Mouse (Mus musculus) B cell, adult 2 months (primary cell): ENCODE measurements around the gene Nod2.
A peak's percentile ranks its signal among the peaks of the same experiment; 100 is the strongest.

ENCODE experiments used
- DNase-seq, 2 experiments: peaks; one replicate each; pipeline ENCODE4 v3.0.0; 2022

Gene Nod2

GRCm38 (mm10) chr8:88633343-88633765 is 13.8 kb upstream of the Nod2 start:
- peak; percentile 70 to 71 for DNase-seq

GRCm38 (mm10) chr8:88635474-88636397 is 11.4 kb upstream of the Nod2 start, which contains the start of gene Snx20:
Snx20 (minus strand) TSS chr8:88636128.
- DNase-seq: peak; percentile 78 to 80

GRCm38 (mm10) chr8:88637092-88638000 is 9.8 kb upstream of the Nod2 start:
- peak; percentile 87 to 89 for DNase-seq

- no peak for DNase-seq
Observed at GRCm38 (mm10) chr8:88638908-88639307, 8.2 kb upstream of the Nod2 start.

- DNase-seq: no peak
Observed at GRCm38 (mm10) chr8:88642734-88643564, 4.2 kb upstream of the Nod2 start.

GRCm38 (mm10) chr8:88648322-88648721 is 1.2 kb downstream of the Nod2 start:
- DNase-seq: no peak

GRCm38 (mm10) chr8:88650016-88650708 is 3.0 kb downstream of the Nod2 start:
- peak; percentile 49 to 50 for DNase-seq

- peak in 1 of 2 experiments; percentile 21 for DNase-seq
Observed at GRCm38 (mm10) chr8:88651122-88651521, 4.0 kb downstream of the Nod2 start.

GRCm38 (mm10) chr8:88655334-88655733 is 8.2 kb downstream of the Nod2 start:
- DNase-seq: no peak

- no peak for DNase-seq
Observed at GRCm38 (mm10) chr8:88659873-88660272, 12.8 kb downstream of the Nod2 start.

- DNase-seq: peak; percentile 79 to 84
Observed at GRCm38 (mm10) chr8:88662401-88662821, 15.3 kb downstream of the Nod2 start.

- no peak for DNase-seq
Observed at GRCm38 (mm10) chr8:88664121-88664520, 17.0 kb downstream of the Nod2 start.

- DNase-seq: no peak
Observed at GRCm38 (mm10) chr8:88664947-88665346, 17.8 kb downstream of the Nod2 start.

- DNase-seq: peak; percentile 69 to 78
Observed at GRCm38 (mm10) chr8:88666435-88666834, 19.3 kb downstream of the Nod2 start.

GRCm38 (mm10) chr8:88668400-88669086 is 21.4 kb downstream of the Nod2 start:
- peak; percentile 80 to 84 for DNase-seq

- DNase-seq: no peak
Observed at GRCm38 (mm10) chr8:88670782-88671181, 23.7 kb downstream of the Nod2 start.

GRCm38 (mm10) chr8:88671575-88671974 is 24.5 kb downstream of the Nod2 start:
- no peak for DNase-seq

GRCm38 (mm10) chr8:88673859-88674258 is 26.7 kb downstream of the Nod2 start:
- DNase-seq: no peak

- no peak for DNase-seq
Observed at GRCm38 (mm10) chr8:88675372-88676165, 28.5 kb downstream of the Nod2 start.

GRCm38 (mm10) chr8:88677071-88677470 is 30.0 kb downstream of the Nod2 start:
- no peak for DNase-seq
